Mouse (Mus musculus) forebrain, postnatal 0 days (tissue): ENCODE data around the gene Treml2. TPM values are rescaled to one million over a fixed set of nuclear protein-coding genes. Genes with fewer than 3 reads are reported as not detected.

Source experiments
- ATAC-seq: fragments of 200-750 bp; cut with Nextera tagmentation; 2 replicates; pipeline ENCODE4 v1.8.0; 2017; ENCODE audit warnings: mild to moderate bottlenecking, moderate library complexity
- DNase-seq: peaks from one replicate; pipeline ENCODE4 v3.0.0-alpha.2; 2015
- H3K27ac ChIP-seq: fragments of 300-500 bp; sonication (generic); 2 replicates; pipeline ENCODE4 v1.5.1; 2014; ENCODE audit warnings: low read depth, mild to moderate bottlenecking, antibody characterized with exemption, low read length, moderate library complexity, mixed read lengths
- H3K27me3 ChIP-seq: fragments of 300-500 bp; sonication (generic); 2 replicates; pipeline ENCODE4 v1.6.1; 2014; ENCODE audit warnings: mild to moderate bottlenecking, low read length, mixed read lengths; ENCODE audit not compliant: insufficient read depth
- H3K36me3 ChIP-seq: fragments of 300-500 bp; sonication (generic); 2 replicates; pipeline ENCODE4 v1.6.1; 2014; ENCODE audit warnings: mild to moderate bottlenecking, moderate library complexity; ENCODE audit not compliant: insufficient read depth
- H3K4me1 ChIP-seq: fragments of 300-500 bp; sonication (generic); 2 replicates; pipeline ENCODE4 v1.6.1; 2014; ENCODE audit warnings: antibody characterized with exemption; ENCODE audit not compliant: insufficient read depth
- H3K4me2 ChIP-seq: fragments of 300-500 bp; sonication (generic); 2 replicates; pipeline ENCODE4 v1.6.1; 2014; ENCODE audit warnings: low read depth, mild to moderate bottlenecking, moderate library complexity
- H3K4me3 ChIP-seq: fragments of 300-500 bp; sonication (generic); 2 replicates; pipeline ENCODE4 v1.5.1; 2014; ENCODE audit warnings: low read depth, low read length, mixed read lengths
- H3K9ac ChIP-seq: fragments of 300-500 bp; sonication (generic); 2 replicates; pipeline ENCODE4 v1.6.1; 2014; ENCODE audit warnings: mild to moderate bottlenecking
- H3K9me3 ChIP-seq: fragments of 300-500 bp; sonication (generic); 2 replicates; pipeline ENCODE4 v1.6.1; 2016; ENCODE audit warnings: low read length
- CTCF ChIP-seq: sonication (generic); IDR thresholded peaks from 2 replicates; pipeline ENCODE4 v1.5.1; 2016; ENCODE audit warnings: antibody characterized with exemption, control low read depth, low read depth
- WGBS: fragments of 180-500 bp; shearing (Covaris S2); extraction: QIAGEN DNeasy Blood & Tissue Kit; methylation state at CpG from one replicate; pipeline ENCODE4 v1.1.7; 2014; 5-methylcytosine and 5-hydroxymethylcytosine counted together
- polyA plus RNA-seq: library from polyadenylated mRNA; unstranded; fragments of >200 nt; fragmentation: Nextera tagmentation; extraction: Ambion mirVana; gene quantifications from 2 replicates; pipeline ENCODE4 v1.2.1, GENCODE M21; 2015
- total RNA-seq: library from RNA; depleted of rRNA; stranded (reverse); fragments of >200 nt; gene quantifications from 2 replicates; pipeline ENCODE4 v1.2.3, GENCODE M21; 2014

The Treml2 gene
- total and polyA plus RNA-seq, 2 experiments from 2014 or later: 0.07 to 0.43 TPM

GRCm38 (mm10) chr17:48286765-48287164, 12.5 kb upstream of the Treml2 start:
- WGBS: 59% methylated on average over 1 of the region's 1 CpGs
- ATAC-seq: no peak

GRCm38 (mm10) chr17:48287276-48287675, 12.0 kb upstream of the Treml2 start:
- H3K27me3 ChIP-seq: no peaks in the 10 kb centered on the region
- H3K4me1 ChIP-seq: no peaks in the 10 kb centered on the region; the same call in 1 of the 2 replicates
- H3K4me3 ChIP-seq: no peak overlapping the region
- H3K9ac ChIP-seq: no peak overlapping the region
- WGBS: 69% methylated on average over 2 of the region's 2 CpGs
- H3K9me3 ChIP-seq: no peaks in the 10 kb centered on the region
- H3K4me2 ChIP-seq: no peak overlapping the region
- DNase-seq (no peak), ATAC-seq (no peak)
- H3K27ac ChIP-seq: no peak overlapping the region
- TF ChIP-seq CTCF: peak; percentile 22; the same call in 1 of the 2 replicates
- H3K36me3 ChIP-seq: no peaks in the 10 kb centered on the region

More at GRCm38 (mm10) chr17:48286765-48287164, 12.5 kb upstream of the Treml2 start:
- Histone ChIP-seq H3K9ac (no peak overlapping the region), H3K4me1 (no peaks in the 10 kb centered on the region; the same call in 1 of the 2 replicates), H3K4me2 (no peak overlapping the region), H3K36me3 (no peaks in the 10 kb centered on the region), H3K27me3 (no peaks in the 10 kb centered on the region), H3K4me3 (no peak overlapping the region), H3K27ac (no peak overlapping the region), H3K9me3 (no peaks in the 10 kb centered on the region)
- peak; percentile 19 for TF ChIP-seq CTCF
- DNase-seq: no peak

- no peaks in the 10 kb centered on the region for H3K4me1 ChIP-seq
- WGBS: 85% methylated on average over 5 of the region's 5 CpGs
- H3K4me2 ChIP-seq: no peak overlapping the region
- no peak for ATAC-seq
- H3K27ac ChIP-seq: no peak overlapping the region
- no peak for DNase-seq
- no peak overlapping the region for H3K9ac ChIP-seq
- H3K36me3 ChIP-seq: no peaks in the 10 kb centered on the region
- TF ChIP-seq CTCF: no peak
- H3K9me3 ChIP-seq: no peaks in the 10 kb centered on the region
- H3K27me3 ChIP-seq: no peaks in the 10 kb centered on the region
- H3K4me3 ChIP-seq: no peak overlapping the region
These were observed 5.7 kb upstream of the Treml2 start for GRCm38 (mm10) chr17:48293500-48294194.

- Histone ChIP-seq H3K4me2 (no peak overlapping the region), H3K4me1 (no peaks in the 10 kb centered on the region), H3K4me3 (no peak overlapping the region), H3K27ac (no peak overlapping the region), H3K9ac (no peak overlapping the region), H3K27me3 (no peaks in the 10 kb centered on the region), H3K9me3 (no peaks in the 10 kb centered on the region), H3K36me3 (no peaks in the 10 kb centered on the region)
- no peak for DNase-seq
- 53% methylated on average over 7 of the region's 7 CpGs for WGBS
- TF ChIP-seq CTCF: no peak
- no peak for ATAC-seq
These were observed 458 bp downstream of the Treml2 start for GRCm38 (mm10) chr17:48299756-48300155.

GRCm38 (mm10) chr17:48300199-48300598, 901 bp downstream of the Treml2 start:
- H3K27ac ChIP-seq: no peak overlapping the region
- ATAC-seq: no peak

GRCm38 (mm10) chr17:48300861-48301260, 1.6 kb downstream of the Treml2 start:
- no peaks in the 10 kb centered on the region for H3K36me3 ChIP-seq
- no peak overlapping the region for H3K9ac ChIP-seq
- H3K4me2 ChIP-seq: no peak overlapping the region
- 80% methylated on average over 9 of the region's 9 CpGs for WGBS
- no peak for TF ChIP-seq CTCF
- H3K4me3 ChIP-seq: no peak overlapping the region
- no peaks in the 10 kb centered on the region for H3K27me3 ChIP-seq
- H3K4me1 ChIP-seq: no peaks in the 10 kb centered on the region
- no peak for ATAC-seq
- H3K27ac ChIP-seq: no peak overlapping the region
- no peaks in the 10 kb centered on the region for H3K9me3 ChIP-seq
- DNase-seq: no peak

More at GRCm38 (mm10) chr17:48300199-48300598, 901 bp downstream of the Treml2 start:
- Histone ChIP-seq H3K4me2 (no peak overlapping the region), H3K4me1 (no peaks in the 10 kb centered on the region), H3K9me3 (no peaks in the 10 kb centered on the region), H3K27me3 (no peaks in the 10 kb centered on the region), H3K4me3 (no peak overlapping the region), H3K36me3 (no peaks in the 10 kb centered on the region), H3K9ac (no peak overlapping the region)
- DNase-seq: no peak
- 77% methylated on average over 7 of the region's 7 CpGs for WGBS
- no peak for TF ChIP-seq CTCF

GRCm38 (mm10) chr17:48301792-48302191, 2.5 kb downstream of the Treml2 start:
- ATAC-seq (no peak), DNase-seq (no peak)
- H3K9me3 ChIP-seq: no peaks in the 10 kb centered on the region
- H3K36me3 ChIP-seq: no peaks in the 10 kb centered on the region
- H3K9ac ChIP-seq: no peak overlapping the region
- 92% methylated on average over 5 of the region's 5 CpGs for WGBS
- H3K4me1 ChIP-seq: no peaks in the 10 kb centered on the region
- H3K27ac ChIP-seq: no peak overlapping the region
- no peak overlapping the region for H3K4me3 ChIP-seq
- TF ChIP-seq CTCF: no peak
- no peaks in the 10 kb centered on the region for H3K27me3 ChIP-seq
- no peak overlapping the region for H3K4me2 ChIP-seq
